Mouse (Mus musculus) liver, adult 10 weeks (tissue): ENCODE data around the gene Ddx58. TPM values are rescaled to one million over a fixed set of nuclear protein-coding genes. Genes with fewer than 3 reads are reported as not detected.

Source experiments
- polyA plus RNA-seq: library from polyadenylated mRNA; stranded (reverse); fragments of 350-450 nt; fragmentation: Illumina TruSeq; extraction: RNeasy Lipid Tissue Mini Kit (QIAGEN cat#74804); gene quantifications from one replicate; pipeline ENCODE4 v1.2.3, GENCODE M21; 2014; ENCODE audit warnings: low read depth, low replicate concordance

The Ddx58 gene
- 30.8 TPM for polyA plus RNA-seq

GRCm38 (mm10) chr4:40239409-40240271 is at the start of gene Ddx58:
Gene Ddx58, minus strand, starts transcription at chr4:40239828.

GRCm38 (mm10) chr4:40279276-40279900 is 39.8 kb upstream of the Ddx58 start, which contains the start of gene Ndufb6:
Gene Ndufb6, minus strand, starts transcription at chr4:40279421.

GRCm38 (mm10) chr4:40269430-40270032 is 29.9 kb upstream of the Ddx58 start, which contains the start of the genes Smim27 and Topors:
Gene Smim27, plus strand, starts transcription at chr4:40269579.
Gene Topors, minus strand, starts transcription at chr4:40269850.

Other genes with a start within 250 kb of the Ddx58 start
- 109 TPM for gene Aco1, start 96.7 kb downstream of the Ddx58 start, polyA plus RNA-seq
- 10.6 TPM for gene Smim27, start 29.8 kb upstream of the Ddx58 start, polyA plus RNA-seq
- 25.9 TPM for gene Topors, start 30.0 kb upstream of the Ddx58 start, polyA plus RNA-seq
- gene Ndufb6, start 39.6 kb upstream of the Ddx58 start, polyA plus RNA-seq: 232 TPM
- not detected for gene Tmem215, start 232.4 kb upstream of the Ddx58 start, polyA plus RNA-seq